In genomic region chr15:86220229-86220630, GRCm38 (mm10) we compare ENCODE assay signal across 10 mouse cellular contexts. TPM values are rescaled to one million over a fixed set of nuclear protein-coding genes. Genes with fewer than 3 reads are reported as not detected.
DNase-seq lines count a peak whose midpoint lies in the region; ATAC-seq lines count a peak whose summit lies in the region.
"Had no signal": no experiment of that assay in that cellular context is flagged by ENCODE, and none has a peak within 500 bp of the region (broad histone marks: within the 10 kb centered on the region; RNA-seq: fewer than 3 reads in every experiment).

No protein-coding gene starts in this region.

- H3K36me3 ChIP-seq in heart, embryonic 16.5 days (ENCODE audit: control insufficient read depth, insufficient read depth) = no peaks in the 10 kb centered on the region
- H3K36me3 ChIP-seq in heart, embryonic 10.5 days = no peaks in the 10 kb centered on the region; the same call in 1 of the 2 replicates
- H3K36me3 ChIP-seq: hindbrain, embryonic 15.5 days had no signal

- H3K9ac ChIP-seq in heart, embryonic 16.5 days (ENCODE audit: low read length) = peak overlapping the region; percentile 40; the same call in 1 of the 2 replicates
- H3K9ac ChIP-seq: hindbrain, embryonic 15.5 days had no signal

- H3K4me1 ChIP-seq in heart, embryonic 16.5 days (ENCODE audit: control insufficient read depth, insufficient read depth, low read length) = peaks cover 6% of the 10 kb centered on the region; the same call in 1 of the 2 replicates
- H3K4me1 ChIP-seq in heart, embryonic 10.5 days = no peaks in the 10 kb centered on the region; the same call in 1 of the 2 replicates

- intact Hi-C loops in heart, postnatal 25 days (cut with DNase I) = no loop called here

- no peak overlapping the region for H3K4me3 ChIP-seq in heart, embryonic 16.5 days (ENCODE audit: low read length)
- H3K4me3 ChIP-seq in heart, embryonic 10.5 days = no peak overlapping the region
- H3K4me3 ChIP-seq: hindbrain, embryonic 15.5 days had no signal

- peaks cover 3% of the 10 kb centered on the region; the same call in 1 of the 2 replicates for H3K9me3 ChIP-seq in heart, embryonic 16.5 days (replicated peaks; ENCODE audit: control insufficient read depth, low read length)
- H3K9me3 ChIP-seq in heart, embryonic 10.5 days = no peaks in the 10 kb centered on the region
- H3K9me3 ChIP-seq: hindbrain, embryonic 15.5 days had no signal

- DNase-seq in heart, embryonic 10.5 days (ENCODE audit: low spot score) = no peak
- DNase-seq in heart, postnatal 25 days (ENCODE audit: low spot score) = peak; percentile 29
- DNase-seq in kidney, postnatal 25 days = peak; percentile 42 to 75
- no peak for DNase-seq in cerebellum, adult 8-10 months
- no peak for DNase-seq in thymus, postnatal 36 days
- DNase-seq: right cerebral cortex, postnatal 25 days; thymus, postnatal 25 days had no signal

- WGBS in heart, embryonic 16.5 days = 74% methylated on average over 5 of the region's 5 CpGs
- WGBS in heart, embryonic 10.5 days = 82% methylated on average over 5 of the region's 5 CpGs

- ATAC-seq in heart, embryonic 16.5 days (replicated peaks; ENCODE audit: extremely low read depth, insufficient read depth, low FRiP score) = no peak
- peak; percentile 30 for ATAC-seq in megakaryocyte, adult 5-6 weeks (ENCODE audit: poor library complexity, severe bottlenecking)

- H3K27ac ChIP-seq in heart, embryonic 16.5 days (ENCODE audit: low read length) = 0 out of 2 replicates have a peak overlapping the region, but pooled peaks have one; percentile 2
- no peak overlapping the region for H3K27ac ChIP-seq in heart, embryonic 10.5 days
- H3K27ac ChIP-seq: hindbrain, embryonic 15.5 days had no signal

- no peaks in the 10 kb centered on the region for H3K27me3 ChIP-seq in heart, embryonic 16.5 days (ENCODE audit: control insufficient read depth, insufficient read depth, low read length)
- 0 out of 2 replicates have a peak, but pooled peaks cover 6% of the 10 kb centered on the region for H3K27me3 ChIP-seq in heart, embryonic 10.5 days (ENCODE audit: insufficient read depth, poor library complexity, severe bottlenecking)
- H3K27me3 ChIP-seq: hindbrain, embryonic 15.5 days had no signal

- H3K4me2 ChIP-seq in heart, embryonic 16.5 days (ENCODE audit: low read depth, low read length) = no peak overlapping the region
- H3K4me2 ChIP-seq: hindbrain, embryonic 15.5 days had no signal

RNA-seq across cellular contexts. Expression of gene Tbc1d22a, which starts 6.0 kb away (rescaled TPM):
- polyA plus RNA-seq in heart, embryonic 16.5 days (2015; fragmentation: Nextera tagmentation; extraction: Ambion mirVana) = 11.5 and 12.6 TPM in 2 replicates
- polyA plus RNA-seq in heart, embryonic 10.5 days (2016; fragmentation: Nextera tagmentation; extraction: Ambion mirVana) = 9.5 and 11.6 TPM in 2 replicates
- total RNA-seq in heart, postnatal 25 days (2021) = 10 to 100 TPM; 21.2 to 21.7 TPM
- 12.9 and 13.3 TPM in 2 replicates for total RNA-seq in megakaryocyte, adult 5-6 weeks (2015)
- total RNA-seq in megakaryocyte, adult 5-6 weeks (2017) = 19.0 and 24.1 TPM in 2 replicates

RNA-seq across cellular contexts. Expression of gene Cerk, which starts 34.3 kb away (rescaled TPM):
- 18.7 and 19.3 TPM in 2 replicates for polyA plus RNA-seq in heart, embryonic 16.5 days (2015; fragmentation: Nextera tagmentation; extraction: Ambion mirVana)
- polyA plus RNA-seq in heart, embryonic 10.5 days (2016; fragmentation: Nextera tagmentation; extraction: Ambion mirVana) = 8.3 and 10.3 TPM in 2 replicates
- total RNA-seq in heart, postnatal 25 days (2021) = 10 to 100 TPM; 29.7 to 29.9 TPM
- total RNA-seq in megakaryocyte, adult 5-6 weeks (2015) = 22.7 and 24.4 TPM in 2 replicates
- total RNA-seq in megakaryocyte, adult 5-6 weeks (2017) = 35.4 and 41.2 TPM in 2 replicates

Comparison
In these comparisons a context has a peak if more than half of its experiments do, and no peak if none do; other contexts are left out.
1. DNase-seq: peak in heart, postnatal 25 days (single experiment) and kidney, postnatal 25 days (2 of 2); none in heart, embryonic 10.5 days (single experiment), cerebellum, adult 8-10 months (single experiment) and thymus, postnatal 36 days (0 of 2).